Mouse (Mus musculus) urinary bladder, postnatal 14 days (tissue): ENCODE results near the gene Shisa8.

Experiments
- DNase-seq: peaks from one replicate; pipeline ENCODE4 v3.0.0; 2021; ENCODE audit warnings: low spot score

Gene Shisa8

DNA sequence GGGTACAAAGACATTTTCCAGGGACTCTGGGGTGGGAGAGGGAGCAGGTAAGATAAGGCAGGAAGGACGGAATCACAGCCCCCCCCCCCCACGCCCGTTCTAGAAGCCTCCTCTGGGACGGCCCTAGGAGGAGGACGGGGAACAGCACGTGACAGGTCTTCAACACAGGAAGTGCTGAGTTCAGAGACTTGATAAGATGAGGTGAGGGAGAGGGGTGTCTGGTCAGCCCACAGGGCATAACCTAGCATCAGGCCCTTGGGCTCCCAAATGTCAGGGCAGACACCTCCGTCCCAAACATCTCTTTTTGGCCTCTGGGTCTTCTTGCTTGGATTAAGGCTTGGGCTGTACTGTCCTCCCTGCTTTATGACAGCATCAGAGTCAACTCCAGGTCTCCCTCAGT is 10.6 kb upstream of the Shisa8 start:
- no peak for DNase-seq

DNA sequence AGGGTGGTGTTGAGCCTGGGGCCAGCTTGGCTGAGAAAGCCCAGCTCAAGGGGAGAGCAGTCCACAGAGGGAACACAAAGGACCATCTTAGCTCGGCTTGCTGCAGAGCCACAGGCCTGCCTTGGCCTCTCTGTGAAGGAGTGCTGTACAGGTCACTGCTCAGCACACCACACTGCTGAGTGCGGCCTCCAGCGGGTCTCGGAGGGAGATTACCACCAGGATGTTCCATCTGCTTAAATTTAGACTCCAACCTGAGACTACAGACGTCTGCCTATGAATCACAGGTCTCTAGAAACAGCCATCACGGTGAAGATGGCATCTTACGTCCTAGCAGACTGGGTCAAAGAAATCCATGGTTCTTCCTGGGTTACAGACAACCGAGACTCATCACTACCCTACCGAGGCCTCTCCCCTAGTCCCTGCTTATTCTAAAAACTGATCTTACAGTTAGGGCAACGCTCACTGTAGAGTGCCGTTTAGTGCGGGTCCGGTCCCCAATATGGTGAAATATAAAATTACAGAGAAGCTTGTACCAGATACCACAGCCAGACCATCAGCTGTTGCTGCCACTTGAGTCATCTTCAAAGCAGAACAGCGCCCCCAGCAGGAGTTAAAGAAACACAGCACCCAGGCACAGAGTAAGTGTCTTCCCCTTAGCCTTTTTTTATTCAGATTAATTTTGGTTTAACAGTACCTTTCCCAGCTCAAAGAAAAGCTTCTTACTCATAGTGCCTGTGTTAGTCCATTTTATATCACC is 8.7 kb upstream of the Shisa8 start:
- no peak for DNase-seq

DNA sequence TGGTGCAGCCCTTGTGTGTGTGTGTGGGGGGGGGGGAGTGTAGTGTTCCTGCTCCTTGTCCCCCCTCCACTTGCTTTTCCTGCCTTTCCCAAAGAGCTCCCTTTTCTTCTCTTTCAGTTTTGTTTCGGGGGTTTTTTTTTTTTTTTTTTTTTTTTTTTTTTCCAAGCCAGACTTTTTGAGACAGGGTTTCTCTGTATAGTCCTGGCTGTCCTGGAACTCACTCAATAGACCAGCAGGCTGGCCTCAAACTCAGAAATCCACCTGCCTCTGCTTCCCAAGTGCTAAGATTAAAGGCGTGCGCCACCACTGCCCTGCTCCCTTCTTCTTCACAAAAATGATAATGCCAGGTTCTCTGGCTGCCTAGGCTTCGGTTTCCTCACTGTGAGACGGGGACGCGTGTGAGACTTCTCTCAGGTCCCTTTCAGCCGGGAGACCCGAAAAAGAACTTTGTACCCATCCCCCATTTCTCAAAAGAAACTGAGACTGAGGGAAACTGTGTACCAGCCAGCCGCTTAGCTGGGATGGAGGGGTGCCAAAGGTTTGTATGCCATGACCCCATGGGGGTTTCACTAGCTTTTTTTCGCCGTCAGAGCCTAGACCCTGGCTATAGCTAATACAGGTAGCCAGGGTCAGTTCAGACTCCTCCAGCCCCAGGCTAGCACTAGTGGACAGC is 7.5 kb upstream of the Shisa8 start:
- no peak for DNase-seq

DNA sequence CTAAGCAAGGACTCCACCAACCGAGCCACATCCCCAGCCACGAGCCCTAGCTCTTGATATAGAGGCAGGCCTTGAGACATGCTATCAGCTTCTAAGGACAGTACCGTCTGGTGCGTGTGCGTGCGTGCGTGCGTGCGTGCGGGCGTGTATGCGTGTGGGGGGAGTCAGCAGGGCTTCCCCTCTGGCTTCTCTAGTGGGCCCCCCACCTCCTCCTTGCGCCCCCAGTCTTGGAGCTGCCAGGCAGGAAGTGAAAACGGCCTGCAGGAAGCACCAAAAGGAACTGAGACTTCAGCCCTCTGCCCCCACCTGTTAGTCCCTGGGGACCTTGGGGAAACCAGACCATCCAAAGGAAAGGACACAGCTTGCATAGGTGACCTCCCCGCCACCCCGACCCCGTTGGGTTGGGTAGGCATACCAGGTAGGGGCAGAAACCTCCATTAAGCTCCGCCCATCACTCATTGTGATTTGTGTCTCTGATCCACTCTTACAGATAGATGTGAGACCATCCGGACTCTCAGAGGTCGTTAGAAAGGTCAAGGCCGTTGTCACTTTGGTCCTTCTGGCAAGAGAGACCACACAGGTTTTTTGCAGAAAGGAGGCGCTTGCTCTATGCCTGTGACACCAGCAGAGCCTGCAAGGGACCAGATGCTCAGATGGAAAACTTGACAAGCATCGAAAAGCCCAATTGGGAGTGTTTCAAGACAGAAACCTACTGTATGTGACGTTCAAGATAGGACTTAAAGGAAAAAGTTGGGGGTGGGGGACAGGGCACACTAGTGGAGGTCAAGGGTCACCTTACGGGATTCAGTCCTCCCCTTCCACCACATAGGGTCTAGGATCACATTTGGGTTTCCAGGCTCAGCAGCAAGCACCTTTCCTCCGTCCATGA is 6.4 kb upstream of the Shisa8 start:
- no peak for DNase-seq

DNA sequence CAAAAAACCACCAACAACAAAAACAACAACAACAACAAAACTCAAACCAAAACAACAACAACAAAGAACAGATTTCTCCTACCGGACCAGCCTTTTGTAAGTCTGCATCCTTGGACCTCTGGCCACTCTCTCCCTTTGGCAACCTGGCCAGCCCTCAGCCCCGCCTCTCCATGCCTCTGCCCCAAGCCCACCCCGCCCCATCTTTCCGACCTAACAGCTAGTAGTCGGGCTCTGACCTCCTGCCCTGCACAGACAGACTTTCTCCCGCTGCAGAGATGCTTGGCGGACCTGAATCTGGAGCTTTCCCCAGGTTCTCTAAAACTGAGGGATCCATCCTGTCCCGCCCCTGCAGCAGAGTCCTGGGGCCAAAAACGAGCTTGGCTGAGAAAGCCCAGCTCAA is 5.4 kb upstream of the Shisa8 start:
- no peak for DNase-seq

DNA sequence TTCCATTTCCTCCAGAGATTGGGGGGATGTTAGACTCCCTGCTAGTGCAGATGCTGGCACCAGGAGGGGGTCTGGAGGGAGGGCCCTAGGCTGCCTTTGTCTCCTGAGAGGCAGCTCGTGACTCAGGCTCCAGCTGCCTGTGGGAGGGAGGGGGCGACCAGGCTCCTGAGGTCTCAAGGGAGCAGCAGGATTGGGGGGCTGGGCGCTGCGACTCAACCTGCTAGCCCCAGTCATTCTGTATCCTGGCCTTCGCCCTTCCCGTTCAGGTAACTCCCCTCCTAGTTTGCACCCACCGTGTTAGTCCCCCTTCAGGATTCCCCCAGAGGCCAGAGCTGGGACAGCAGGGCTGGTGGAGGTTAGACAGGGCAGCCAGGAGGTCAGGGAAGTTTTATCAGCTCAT is 4.4 kb upstream of the Shisa8 start:
- no peak for DNase-seq

DNA sequence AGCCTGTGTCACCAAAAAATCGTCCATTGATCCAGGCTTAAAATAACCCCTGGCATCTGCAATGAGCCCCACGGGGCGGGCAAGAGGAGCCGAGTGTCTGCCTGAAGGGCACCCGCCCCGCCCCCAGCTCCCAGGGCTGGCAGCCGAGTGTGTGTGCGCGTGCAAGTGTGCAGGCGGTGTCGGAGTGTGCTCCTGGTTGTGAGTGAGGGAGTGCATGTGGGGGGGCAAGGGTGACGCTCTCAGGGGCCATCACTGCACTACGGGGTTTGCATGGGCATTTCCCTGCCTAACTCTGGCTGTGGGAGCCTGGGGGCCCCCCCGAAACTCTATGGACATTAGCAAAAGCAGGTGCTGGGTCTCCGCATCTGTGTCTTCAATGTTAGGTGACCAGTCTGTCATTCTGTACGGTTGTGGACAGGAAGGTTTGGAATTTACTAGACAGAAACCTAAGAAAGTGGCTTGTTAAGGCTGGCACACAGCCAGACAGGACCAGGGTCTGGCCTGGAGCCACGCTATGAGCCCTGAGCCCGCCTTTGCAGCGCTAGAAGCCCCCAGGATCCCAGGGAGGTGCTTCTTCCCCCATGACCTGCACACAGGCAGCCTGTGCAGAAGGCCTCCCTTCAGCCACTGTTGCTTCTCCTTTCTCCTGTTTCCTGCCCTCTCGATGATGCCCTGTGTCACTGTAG is 3.7 kb upstream of the Shisa8 start:
- DNase-seq = no peak

DNA sequence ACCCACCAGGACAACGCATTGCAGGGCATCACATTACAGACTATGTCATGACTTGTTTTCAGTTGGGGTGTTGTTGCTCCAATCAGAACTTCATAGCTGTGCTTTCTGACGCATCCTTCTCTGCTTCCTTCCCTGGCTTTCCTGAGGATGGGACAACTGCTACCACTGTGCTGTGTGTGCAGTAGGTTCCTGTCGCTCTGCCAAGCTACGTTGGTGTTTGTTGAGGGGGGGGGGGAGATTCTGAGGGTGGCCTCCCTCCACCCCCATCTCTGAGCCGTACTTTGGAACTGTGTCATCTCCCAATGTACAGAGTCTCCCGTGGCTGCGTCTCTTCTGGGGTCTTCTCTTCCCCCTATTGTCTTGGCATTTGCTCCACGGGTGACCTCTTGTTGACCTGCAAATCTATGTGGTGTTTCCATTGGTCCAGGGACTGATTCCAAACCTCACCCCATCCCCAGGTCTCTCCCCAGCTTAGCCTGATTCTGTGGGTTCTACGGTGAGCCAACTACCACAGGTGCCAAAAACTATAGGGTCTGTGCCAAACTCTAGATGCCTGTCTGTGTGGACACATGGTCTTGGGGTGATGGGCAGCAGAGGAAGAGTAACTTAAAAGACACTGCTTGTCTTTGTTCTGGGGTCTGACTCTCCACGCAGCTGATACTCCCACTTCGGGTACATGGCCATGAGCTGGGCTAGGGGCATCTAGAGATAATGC is 2.9 kb upstream of the Shisa8 start:
- no peak for DNase-seq

DNA sequence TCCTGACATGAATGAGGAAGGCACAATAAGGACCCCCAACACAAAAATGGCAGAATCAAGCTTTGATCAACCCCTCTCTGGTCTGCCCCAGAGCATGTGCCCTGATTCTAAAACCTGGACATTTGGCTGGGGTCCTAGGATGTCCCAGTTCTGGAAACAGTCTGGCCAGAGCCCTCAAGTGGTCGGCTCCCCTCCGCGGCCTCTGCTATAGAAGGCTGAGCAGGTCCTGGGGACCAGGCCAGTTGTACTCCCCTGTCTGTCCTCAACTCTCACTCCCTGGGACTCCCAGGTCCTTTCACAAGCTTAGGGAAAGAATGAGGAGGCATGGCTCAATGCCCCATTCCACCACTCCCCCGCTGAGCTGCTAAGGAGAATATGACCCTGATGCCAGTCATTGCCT is 607 bp upstream of the Shisa8 start:
- DNase-seq = no peak

DNA sequence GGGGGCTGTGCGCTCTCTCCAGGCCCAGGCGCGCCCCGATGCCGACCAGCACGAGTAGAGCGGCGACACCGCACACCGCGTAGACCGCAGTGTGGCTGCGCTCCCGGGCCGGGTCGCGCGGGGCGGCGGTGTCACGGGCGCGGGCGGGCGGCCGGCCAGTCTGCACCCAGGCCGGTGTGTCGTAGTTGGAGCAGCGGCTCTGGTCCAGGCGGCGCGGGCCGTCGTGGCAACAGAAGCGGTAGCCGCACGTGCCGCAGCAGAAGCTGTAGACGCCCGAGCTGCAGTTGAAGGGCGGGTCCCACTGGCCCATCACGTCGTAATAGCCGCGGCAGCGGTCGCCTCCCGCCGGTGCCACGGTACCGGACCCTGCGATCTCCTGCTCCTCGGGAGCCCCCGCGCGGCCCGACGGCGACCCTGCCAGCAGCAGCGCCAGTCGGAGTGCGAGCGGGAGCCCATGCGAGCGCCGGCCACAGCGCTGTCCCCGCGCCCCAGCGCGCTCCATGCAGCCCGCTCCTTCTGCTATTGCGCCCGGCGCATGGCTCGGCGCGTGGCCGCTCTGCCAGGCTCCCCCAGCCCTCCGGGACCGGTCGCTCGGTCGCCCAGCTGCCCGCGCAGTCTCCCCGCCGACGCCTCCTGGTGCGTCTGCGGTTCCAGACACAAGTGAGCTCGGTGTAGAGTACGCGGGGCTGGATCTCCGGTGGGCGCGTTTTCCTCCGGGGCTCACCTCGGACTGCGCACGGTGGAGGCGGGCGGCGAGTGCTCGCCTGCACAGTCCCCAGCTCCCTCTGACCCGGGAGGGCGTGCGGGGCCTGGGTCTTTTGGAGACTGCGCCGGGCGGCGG is 484 bp downstream of the Shisa8 start:
- no peak for DNase-seq

DNA sequence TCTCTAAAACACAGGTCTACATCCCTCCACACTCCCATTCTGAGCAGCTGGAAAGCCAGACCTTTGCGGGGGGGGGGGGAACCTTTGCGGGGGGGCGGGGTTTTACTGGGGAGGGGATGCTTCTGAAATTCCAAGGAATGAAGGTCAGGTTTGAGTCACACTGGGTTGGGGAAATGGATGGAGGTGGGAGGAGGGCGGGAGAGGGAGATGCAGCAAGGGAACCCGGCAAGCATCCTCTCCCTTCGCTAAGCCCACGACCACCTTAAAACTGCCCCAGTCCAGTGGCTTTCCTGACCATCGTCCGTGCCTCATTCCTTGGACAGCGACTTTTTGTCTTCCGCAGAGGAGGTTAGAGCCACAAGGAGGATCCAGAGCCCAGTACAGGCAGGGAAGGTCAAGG is 1.3 kb downstream of the Shisa8 start:
- DNase-seq = no peak

DNA sequence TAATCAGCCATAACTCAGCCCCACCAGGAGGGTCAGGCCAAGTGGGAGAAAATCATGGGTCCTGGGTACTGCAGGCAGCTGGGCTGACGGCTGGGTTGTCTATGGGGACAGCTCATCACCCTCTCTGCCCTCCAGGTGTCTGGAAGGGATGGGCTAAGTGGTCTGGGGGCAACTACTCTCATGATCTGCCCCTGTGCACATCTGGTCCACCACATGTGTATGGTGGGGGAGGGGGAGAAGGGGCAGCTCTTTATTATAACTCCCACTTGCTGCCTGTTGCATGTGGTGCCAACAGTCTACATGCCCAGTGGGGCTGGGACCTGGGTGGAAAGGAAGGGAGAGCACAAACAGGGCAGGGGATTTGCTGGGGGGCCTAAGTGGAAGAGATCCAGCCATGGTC is 1.8 kb downstream of the Shisa8 start:
- DNase-seq = no peak

DNA sequence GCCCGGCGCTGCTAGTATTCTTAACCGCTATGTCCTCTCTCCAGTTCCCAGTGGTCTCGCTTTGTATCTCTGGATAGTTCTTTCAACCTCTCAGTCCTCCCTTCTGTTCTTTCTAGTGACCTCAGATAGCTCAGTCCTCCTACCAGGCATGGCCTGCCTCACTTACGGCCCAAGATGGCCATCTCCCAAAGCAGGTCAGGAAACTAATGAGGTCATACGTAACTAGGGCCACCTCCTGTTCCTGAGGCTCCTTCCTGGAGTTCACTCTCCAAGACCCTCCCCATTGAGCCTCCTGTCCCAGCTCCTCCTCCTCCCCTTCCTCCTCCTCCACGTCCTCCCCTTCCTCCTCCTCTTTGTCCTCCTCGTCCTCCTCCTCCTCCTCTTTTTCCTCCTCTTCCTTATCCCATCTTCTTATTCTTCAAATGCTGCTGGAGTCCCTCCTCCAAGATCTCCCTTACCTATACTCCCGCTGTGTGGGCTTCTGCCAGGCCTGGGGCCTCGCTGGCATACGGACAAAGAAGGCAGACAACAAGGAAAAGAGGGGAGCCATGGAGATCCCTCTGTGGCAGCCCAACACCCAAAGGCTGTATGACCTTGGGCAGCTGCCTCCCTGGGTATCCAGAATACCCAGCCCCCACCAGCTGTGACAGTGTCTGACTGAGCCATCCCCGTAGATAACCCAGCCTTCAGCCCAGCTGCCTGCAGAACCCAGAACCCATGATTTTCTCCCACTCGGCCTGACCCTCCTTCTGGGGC is 3.1 kb downstream of the Shisa8 start:
- DNase-seq = no peak

DNA sequence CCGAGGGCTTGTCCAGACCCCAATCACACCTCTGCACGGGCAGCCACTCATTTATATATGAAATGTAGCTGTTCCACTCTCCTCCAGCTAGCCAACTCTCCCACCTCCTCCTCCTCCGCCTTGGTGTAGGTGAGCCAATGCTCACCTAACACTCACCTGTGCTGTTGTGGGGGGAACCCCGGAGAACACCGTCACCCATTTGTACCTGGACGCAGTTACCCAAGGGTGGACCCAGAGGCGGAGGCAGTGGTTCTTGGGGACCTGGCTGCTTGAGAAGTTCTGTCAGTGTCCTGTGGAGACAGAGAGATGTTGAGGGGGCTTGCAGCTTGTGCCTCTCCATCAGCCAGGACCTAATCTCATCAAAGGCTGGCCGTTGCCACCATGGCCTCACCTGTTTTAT is 4.3 kb downstream of the Shisa8 start:
- no peak for DNase-seq

DNA sequence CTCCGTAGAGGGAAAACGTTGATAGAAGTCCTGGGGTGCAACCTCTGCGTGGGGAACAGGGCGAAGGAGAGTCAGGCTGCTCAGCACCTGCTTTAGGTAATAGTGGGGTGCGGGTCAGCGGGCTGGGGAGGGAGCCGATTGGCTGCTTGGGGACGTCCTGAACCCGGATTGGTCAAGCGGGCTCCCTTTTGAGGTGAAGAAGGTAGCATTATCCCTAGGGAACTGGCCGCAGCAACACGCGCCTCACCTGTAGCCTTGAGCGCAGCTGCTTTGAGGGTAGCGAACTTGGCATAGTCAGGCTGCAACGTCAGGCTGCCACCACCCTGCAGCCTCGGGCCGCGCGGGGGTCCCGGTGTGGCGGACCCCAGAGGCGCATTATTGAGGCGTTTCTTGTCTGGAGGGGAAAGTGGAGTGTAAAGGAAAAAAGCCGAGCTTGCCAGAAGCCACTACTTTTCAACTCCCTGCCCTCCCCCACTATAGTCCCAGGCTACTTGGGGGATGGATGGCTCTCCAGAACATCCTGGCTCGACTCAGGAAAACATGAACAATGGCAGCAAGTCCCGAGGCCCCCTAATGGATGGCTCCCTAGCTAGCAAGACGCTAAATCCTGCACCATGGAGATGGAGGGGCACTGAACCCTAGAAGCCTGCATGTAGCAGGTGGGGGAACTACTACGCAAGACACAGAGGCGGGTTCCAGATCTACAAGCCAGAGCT is 5.0 kb downstream of the Shisa8 start:
- no peak for DNase-seq

DNA sequence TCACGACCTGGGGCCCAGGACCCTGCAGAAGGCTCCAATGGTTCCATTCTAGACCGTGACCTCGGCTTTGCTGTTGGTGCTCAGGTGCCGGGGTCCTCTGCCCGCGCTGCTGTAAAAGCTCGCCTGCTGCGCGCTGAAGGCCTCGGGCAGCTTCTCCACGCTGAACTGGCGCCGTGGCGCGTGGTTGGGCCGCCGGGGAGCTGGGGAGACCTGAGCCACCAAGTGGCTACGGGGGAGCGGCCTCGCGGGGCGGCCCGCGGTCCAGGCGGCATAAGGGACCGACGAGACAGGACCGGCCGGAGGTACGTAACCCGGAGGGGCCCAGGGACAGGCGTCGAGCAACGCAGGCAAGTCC is 5.5 kb downstream of the Shisa8 start:
- no peak for DNase-seq

DNA sequence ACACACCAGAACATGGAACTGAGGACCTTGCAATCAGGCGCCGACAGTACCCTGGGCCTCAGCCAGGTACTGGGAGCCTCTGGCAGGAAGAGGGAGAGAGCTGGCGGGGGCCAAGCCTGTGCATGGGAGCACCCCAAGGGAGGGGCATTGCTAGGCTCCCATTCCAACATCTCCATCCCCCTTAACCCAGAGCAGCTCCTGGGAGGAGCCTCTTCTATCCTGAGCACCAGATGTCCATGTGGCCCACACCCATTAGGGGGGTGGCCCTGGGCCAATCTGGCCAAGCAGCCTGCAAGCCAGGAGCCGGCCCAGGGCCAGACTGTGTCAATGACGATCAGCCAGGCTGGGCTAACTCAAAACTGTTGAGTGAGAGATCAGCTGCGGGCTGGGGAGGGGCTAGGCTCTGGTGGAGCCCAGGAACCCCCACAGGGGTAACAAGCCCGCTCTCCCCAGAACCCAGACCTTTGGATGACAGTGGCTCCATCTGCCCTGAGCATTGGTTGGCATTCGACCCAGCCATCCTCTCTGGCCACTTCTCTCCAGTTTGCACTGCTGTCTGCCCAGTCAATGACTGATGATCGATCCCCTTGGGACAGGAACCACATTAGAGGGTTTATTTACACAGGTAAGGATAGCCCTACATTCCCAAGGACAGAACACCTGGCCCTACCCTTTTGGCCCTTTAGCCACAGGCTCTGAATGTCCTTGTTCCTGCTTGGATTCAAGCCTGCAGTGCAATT is 6.1 kb downstream of the Shisa8 start:
- DNase-seq = peak; percentile 67

DNA sequence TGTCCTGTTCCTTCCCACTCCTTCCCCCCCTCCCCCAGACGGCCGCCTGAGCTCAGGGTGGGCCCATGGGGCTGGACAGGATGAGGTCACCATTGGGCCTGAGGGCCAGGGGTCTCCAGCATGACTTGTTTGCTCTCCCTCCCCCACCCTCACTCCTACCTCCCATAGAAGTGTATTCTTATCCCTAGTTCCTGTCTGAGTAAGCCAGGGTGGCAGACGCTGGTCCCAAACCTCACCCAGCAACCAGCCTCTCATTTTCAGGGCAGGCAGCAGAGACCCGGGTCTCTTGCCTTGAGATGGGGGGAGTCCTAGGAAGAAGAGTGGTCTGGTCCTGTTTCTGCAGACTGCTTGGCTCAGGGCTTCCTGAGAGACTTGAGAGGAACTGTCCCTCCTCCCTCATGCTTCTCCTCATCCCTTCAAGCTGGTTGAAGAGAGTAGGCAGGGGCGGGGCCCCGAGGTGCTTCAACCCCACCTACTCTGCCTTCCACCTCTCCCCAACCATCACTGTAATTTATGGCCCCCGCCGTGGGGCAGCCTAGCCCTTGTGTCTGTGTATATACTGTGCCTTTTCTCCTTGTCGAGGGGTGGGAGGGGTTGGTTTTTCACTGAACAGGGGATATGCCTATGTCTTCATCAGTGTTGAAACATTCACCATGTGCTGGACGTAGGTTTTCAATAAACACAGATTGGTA is 7.8 kb downstream of the Shisa8 start:
- DNase-seq = no peak
